Mouse (Mus musculus): Measurements from ENCODE around the gene Sema3a. TPM values are rescaled to one million over a fixed set of nuclear protein-coding genes. Genes with fewer than 3 reads are reported as not detected.

Sema3a gene
- polyA plus RNA-seq, 1 experiment = 7.2 TPM

DNA sequence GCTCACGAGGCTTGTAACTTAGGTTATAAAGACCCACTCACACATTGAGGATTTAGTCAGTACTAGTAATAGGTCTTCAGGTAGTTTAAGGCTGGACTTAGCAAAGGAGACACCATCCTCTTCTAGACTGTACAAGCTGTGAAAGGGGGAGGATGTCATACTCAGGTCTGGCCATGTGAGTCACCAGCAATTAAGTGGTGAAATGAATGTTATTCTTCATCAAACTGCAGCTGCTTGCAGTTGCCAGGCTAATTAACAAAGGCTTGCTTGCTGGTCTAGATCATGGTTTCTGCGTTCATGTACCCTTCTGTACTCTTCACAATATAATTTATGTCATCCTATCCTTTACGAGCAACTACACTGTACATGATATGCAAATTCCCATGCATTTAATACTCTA is 264.8 kb downstream of the Sema3a start:
- 92% methylated on average over 3 of the region's 3 CpGs for WGBS

DNA sequence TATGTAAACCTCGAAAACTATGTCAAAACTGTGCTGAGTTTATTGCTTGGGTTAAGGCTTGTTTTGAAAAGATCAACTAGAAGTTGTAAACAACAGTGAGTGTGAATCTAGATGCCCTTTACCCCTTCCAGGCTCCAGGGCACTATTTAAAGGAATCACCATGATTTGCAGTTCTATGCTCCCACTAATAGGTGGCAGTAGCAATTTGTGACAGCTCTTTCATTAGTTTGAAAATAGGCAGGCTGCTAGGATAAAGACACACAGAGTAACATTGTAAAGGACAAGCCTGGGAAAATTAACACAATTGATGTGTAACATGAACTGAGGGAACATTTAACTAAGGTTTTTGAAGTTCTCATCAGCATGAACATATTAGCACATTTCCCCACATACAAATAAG is 280.2 kb downstream of the Sema3a start:
- no peak overlapping the region for H3K27ac ChIP-seq (ENCODE audit: insufficient read depth, low read length)
- TF ChIP-seq POLR2A (IDR thresholded peaks at IDR 0.05; ENCODE audit: borderline replicate concordance, insufficient read depth, low read length) (no peak), CTCF (IDR thresholded peaks at IDR 0.05; ENCODE audit: borderline replicate concordance, insufficient read depth, low read depth, low read length) (no peak)
- H3K27me3 ChIP-seq (ENCODE audit: control insufficient read depth, insufficient read depth, low read length) = no peaks in the 10 kb centered on the region
- H3K4me1 ChIP-seq (ENCODE audit: control insufficient read depth, insufficient read depth, low read length) = no peaks in the 10 kb centered on the region
- 41% methylated on average over 1 of the region's 1 CpGs for WGBS
- no peak overlapping the region for H3K4me3 ChIP-seq (replicated peaks; ENCODE audit: insufficient read depth, low read depth, low read length)
- peak in 1 of 2 experiments; percentile 19 for DNase-seq

More for the DNA sequence above, 264.8 kb downstream of the Sema3a start:
- Histone ChIP-seq H3K27me3 (ENCODE audit: control insufficient read depth, insufficient read depth, low read length) (no peaks in the 10 kb centered on the region), H3K4me1 (ENCODE audit: control insufficient read depth, insufficient read depth, low read length) (no peaks in the 10 kb centered on the region), H3K4me3 (replicated peaks; ENCODE audit: insufficient read depth, low read depth, low read length) (no peak overlapping the region), H3K27ac (ENCODE audit: insufficient read depth, low read length) (no peak overlapping the region)
- TF ChIP-seq CTCF (IDR thresholded peaks at IDR 0.05; ENCODE audit: borderline replicate concordance, insufficient read depth, low read depth, low read length) (no peak), POLR2A (IDR thresholded peaks at IDR 0.05; ENCODE audit: borderline replicate concordance, insufficient read depth, low read length) (no peak)
- DNase-seq = no peak

DNA sequence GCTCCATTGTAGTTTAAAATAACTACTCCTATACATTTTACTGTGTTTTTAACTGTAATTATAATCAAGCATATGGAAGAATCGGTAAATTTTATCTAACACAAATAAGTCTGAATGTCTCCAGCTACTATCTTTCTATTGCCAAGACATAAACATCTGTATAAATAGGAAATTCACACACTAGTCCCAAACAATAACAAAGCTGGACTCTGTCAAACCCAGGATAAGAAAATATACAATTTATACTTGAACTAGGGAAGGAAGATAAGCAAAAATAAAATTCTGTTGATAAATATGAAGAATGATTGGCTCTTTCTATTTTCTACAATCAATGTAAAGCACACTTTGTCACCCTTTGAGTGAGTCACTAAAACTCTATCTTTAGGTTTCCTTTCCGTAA is 280.9 kb downstream of the Sema3a start:
- Histone ChIP-seq H3K27me3 (ENCODE audit: control insufficient read depth, insufficient read depth, low read length) (no peaks in the 10 kb centered on the region), H3K4me3 (replicated peaks; ENCODE audit: insufficient read depth, low read depth, low read length) (no peak overlapping the region), H3K4me1 (ENCODE audit: control insufficient read depth, insufficient read depth, low read length) (no peaks in the 10 kb centered on the region), H3K27ac (ENCODE audit: insufficient read depth, low read length) (no peak overlapping the region)
- WGBS = 96% methylated on average over 2 of the region's 2 CpGs
- TF ChIP-seq CTCF (IDR thresholded peaks at IDR 0.05; ENCODE audit: borderline replicate concordance, insufficient read depth, low read depth, low read length) (no peak), POLR2A (IDR thresholded peaks at IDR 0.05; ENCODE audit: borderline replicate concordance, insufficient read depth, low read length) (no peak)
- no peak for DNase-seq

DNA sequence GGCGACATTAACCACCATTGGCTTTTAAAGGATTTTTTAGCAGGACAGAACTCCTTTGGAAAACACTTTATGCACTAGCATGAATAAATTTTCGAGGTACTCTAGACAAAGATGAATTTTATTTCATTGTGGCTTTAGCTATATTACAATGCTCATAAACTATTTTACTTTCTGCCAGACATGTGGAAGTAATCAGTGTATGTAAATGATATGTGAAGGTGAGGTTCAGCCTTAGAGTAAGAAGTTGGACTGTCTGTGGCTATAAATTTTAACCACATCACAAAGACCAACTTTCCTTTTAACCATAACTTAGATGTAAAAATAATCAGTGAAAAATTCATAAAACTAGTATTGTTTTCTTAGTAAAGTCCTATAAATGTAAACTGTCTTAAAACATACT is 286.7 kb downstream of the Sema3a start:
- WGBS = 80% methylated on average over 2 of the region's 2 CpGs
- no peak for DNase-seq
- H3K4me1 ChIP-seq (ENCODE audit: control insufficient read depth, insufficient read depth, low read length) = no peaks in the 10 kb centered on the region
- no peak overlapping the region for H3K4me3 ChIP-seq (replicated peaks; ENCODE audit: insufficient read depth, low read depth, low read length)
- no peak for TF ChIP-seq CTCF (IDR thresholded peaks at IDR 0.05; ENCODE audit: borderline replicate concordance, insufficient read depth, low read depth, low read length)
- H3K27ac ChIP-seq (ENCODE audit: insufficient read depth, low read length) = no peak overlapping the region
- no peaks in the 10 kb centered on the region for H3K27me3 ChIP-seq (ENCODE audit: control insufficient read depth, insufficient read depth, low read length)

DNA sequence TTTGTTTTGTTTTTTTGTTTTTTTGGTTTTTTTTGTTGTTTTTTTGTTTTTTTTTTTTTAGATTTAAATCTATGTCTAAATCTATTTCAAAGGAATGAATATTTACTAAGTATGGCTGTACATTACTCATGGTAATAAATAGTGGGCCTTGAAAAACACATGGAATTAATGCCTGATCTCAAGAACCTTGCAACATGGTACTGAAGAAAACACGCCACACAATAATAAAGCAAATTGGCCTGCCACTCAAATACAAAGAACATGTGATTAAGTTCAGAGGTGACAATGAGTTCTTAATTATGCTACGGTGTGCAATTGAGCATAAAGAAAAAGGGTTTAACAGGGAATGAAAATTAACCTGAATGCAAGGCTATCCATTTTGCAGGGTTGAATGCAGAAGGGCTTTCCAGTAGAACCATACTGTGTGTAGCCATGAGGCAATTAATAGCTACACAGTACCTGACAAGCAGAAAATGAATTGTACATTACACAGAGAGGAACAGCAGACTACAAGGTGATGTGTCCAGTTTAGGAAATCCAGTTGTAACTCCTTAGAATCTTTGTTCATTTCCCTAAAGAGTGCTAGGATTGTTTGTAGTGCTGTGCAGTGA is 288.8 kb downstream of the Sema3a start:
- 79% methylated on average over 2 of the region's 2 CpGs for WGBS
- DNase-seq = no peak
- H3K27ac ChIP-seq (ENCODE audit: insufficient read depth, low read length) = no peak overlapping the region
- H3K4me1 ChIP-seq (ENCODE audit: control insufficient read depth, insufficient read depth, low read length) = no peaks in the 10 kb centered on the region
- H3K27me3 ChIP-seq (ENCODE audit: control insufficient read depth, insufficient read depth, low read length) = no peaks in the 10 kb centered on the region
- H3K4me3 ChIP-seq (replicated peaks; ENCODE audit: insufficient read depth, low read depth, low read length) = no peak overlapping the region
- no peak for TF ChIP-seq CTCF (IDR thresholded peaks at IDR 0.05; ENCODE audit: borderline replicate concordance, insufficient read depth, low read depth, low read length)
- no peak for TF ChIP-seq POLR2A (IDR thresholded peaks at IDR 0.05; ENCODE audit: borderline replicate concordance, insufficient read depth, low read length)

DNA sequence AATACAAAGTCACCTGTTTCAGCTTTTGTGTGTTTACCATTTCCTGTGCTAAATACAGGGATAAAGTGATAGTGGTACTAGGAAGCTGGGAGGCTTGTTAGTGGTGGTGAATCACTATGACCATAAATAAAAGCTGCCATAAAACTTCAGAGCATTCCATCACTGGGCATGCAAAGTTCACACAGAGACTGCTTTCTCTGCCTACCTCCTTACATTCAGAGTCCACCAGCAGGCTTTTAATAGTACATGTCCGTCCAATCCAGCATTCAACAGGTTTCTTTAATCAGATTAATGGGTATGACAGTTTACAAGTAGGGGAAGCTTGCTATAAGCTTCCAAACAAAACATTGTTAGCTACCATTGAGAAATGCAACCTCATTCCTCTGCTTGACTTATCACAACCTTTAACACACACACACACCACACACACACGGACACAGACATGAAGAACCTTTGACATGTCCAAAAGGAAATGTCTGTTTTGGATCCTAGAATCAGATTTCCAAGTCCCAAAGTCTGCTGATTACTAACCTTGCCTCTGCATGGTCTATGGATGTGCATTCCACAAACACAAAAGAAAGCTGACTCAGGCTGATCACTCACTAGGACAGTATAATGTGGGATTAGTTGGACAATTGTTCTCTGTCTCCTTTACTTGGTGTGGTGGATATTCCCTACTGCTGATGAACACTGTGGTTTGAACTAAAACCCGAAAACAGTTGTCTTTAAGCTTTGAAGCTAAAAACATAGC is 291.9 kb downstream of the Sema3a start:
- Histone ChIP-seq H3K4me1 (ENCODE audit: control insufficient read depth, insufficient read depth, low read length) (no peaks in the 10 kb centered on the region; the same call in 1 of the 2 replicates), H3K27ac (ENCODE audit: insufficient read depth, low read length) (no peak overlapping the region), H3K27me3 (ENCODE audit: control insufficient read depth, insufficient read depth, low read length) (no peaks in the 10 kb centered on the region), H3K4me3 (replicated peaks; ENCODE audit: insufficient read depth, low read depth, low read length) (no peak overlapping the region)
- TF ChIP-seq POLR2A (IDR thresholded peaks at IDR 0.05; ENCODE audit: borderline replicate concordance, insufficient read depth, low read length) (no peak), CTCF (IDR thresholded peaks at IDR 0.05; ENCODE audit: borderline replicate concordance, insufficient read depth, low read depth, low read length) (no peak)
- DNase-seq = no peak
- WGBS = 82% methylated on average over 3 of the region's 3 CpGs

DNA sequence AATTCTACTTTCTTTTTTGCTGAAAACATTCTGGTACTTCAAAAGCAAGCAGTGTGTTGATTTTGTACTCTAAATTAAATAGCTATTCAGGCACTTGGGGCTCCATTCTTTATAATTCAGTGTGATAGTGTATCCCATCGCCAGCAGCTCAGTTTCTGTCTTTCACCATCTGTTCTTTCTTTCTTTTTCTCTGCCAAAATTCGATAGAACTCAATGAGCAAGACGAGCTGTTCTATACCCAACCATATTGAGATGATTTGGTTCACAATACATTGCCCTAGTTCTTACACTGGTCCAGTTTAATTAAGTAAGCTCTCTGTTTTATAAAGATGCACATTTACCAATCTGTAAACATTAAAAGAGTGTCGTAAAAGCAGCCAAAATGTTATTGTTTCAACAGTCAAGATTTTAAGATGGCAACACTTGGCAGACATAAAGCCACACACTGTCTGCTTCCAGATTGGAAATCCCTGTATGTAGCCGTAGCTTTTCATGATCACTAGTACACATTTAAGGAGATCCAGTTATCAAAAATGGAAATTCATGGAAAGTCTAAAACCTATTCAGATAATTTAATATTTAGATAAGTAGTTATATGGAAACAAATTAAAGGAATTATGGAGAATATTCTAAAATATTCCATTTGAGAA is 296.2 kb downstream of the Sema3a start:
- no peak for TF ChIP-seq CTCF (IDR thresholded peaks at IDR 0.05; ENCODE audit: borderline replicate concordance, insufficient read depth, low read depth, low read length)
- TF ChIP-seq POLR2A (IDR thresholded peaks at IDR 0.05; ENCODE audit: borderline replicate concordance, insufficient read depth, low read length) = no peak
- WGBS = 6% methylated on average over 5 of the region's 5 CpGs
- no peak overlapping the region for H3K27ac ChIP-seq (ENCODE audit: insufficient read depth, low read length)
- no peak overlapping the region for H3K4me3 ChIP-seq (replicated peaks; ENCODE audit: insufficient read depth, low read depth, low read length)
- H3K27me3 ChIP-seq (ENCODE audit: control insufficient read depth, insufficient read depth, low read length) = no peaks in the 10 kb centered on the region
- DNase-seq = peak in 1 of 2 experiments; percentile 47
- H3K4me1 ChIP-seq (ENCODE audit: control insufficient read depth, insufficient read depth, low read length) = no peaks in the 10 kb centered on the region; the same call in 1 of the 2 replicates

Data from cerebellum, adult 2 months (tissue).